Mouse (Mus musculus): ENCODE results near the gene Dpp3.
A peak's percentile ranks its signal among the peaks of the same experiment; 100 is the strongest.

- no peak for TF ChIP-seq CTCF (IDR thresholded peaks at IDR 0.05; ENCODE audit: insufficient read depth, low read depth, low read length)
- TF ChIP-seq POLR2A (IDR thresholded peaks at IDR 0.05; ENCODE audit: insufficient read depth, low read depth, low read length) = 0 out of 2 replicates have a peak, but pooled peaks have one; percentile 39
Measured at GRCm38 (mm10) chr19:4942551-4943252, 14.6 kb upstream of the Dpp3 start, which contains the start of gene Peli3.

Measured in olfactory bulb, adult 2 months (tissue).